Mouse (Mus musculus): ENCODE measurements around the gene Rad9a.

DNA sequence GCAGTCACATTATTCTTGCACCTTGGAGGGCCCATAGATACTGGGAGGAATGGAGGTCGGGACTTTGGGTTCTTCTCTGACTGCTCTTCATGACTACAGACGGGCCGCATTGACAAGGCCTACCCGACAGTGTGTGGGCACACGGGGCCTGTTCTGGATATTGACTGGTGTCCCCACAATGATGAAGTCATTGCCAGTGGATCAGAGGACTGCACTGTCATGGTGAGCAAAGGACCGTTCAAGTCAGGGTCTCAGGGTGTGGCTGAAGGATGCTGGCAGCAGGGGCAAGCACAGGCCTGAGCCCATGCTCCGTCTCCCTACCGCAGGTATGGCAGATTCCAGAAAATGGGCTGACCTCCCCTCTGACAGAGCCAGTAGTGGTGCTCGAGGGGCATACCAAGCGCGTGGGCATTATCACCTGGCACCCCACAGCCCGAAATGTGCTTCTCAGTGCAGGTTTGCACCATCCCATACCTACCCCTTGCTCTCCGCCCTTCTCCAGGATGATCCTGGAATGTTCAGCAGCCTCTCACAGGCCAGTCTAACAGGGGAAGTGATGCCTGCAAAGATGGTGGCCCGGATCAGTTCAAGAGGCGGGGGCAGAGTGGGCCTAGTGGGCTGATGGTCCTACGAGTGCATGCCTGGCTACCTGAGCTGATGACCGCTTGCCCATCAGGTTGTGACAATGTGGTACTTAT lies 51.5 kb downstream of the Rad9a start:
- no peak for TF ChIP-seq CTCF (IDR thresholded peaks at IDR 0.05)
- no peak for TF ChIP-seq EP300 (IDR thresholded peaks at IDR 0.05)

All from lung, postnatal 0 days (tissue).